Mouse (Mus musculus) neutrophil, adult 59 days (primary cell): Measurements from ENCODE around the gene Olfr1033. TPM values are rescaled to one million over a fixed set of nuclear protein-coding genes. Genes with fewer than 3 reads are reported as not detected.

Experiments
- total RNA-seq, 2 experiments: library from RNA; stranded (reverse); gene quantifications; 1 replicate in 1 of 2; 2 replicates in 1 of 2; pipeline ENCODE4 v1.2.4; 2023

Olfr1033 gene
- not detected for total RNA-seq

GRCm38 (mm10) chr2:86020406-86020805, at the start of gene Olfr1033:
Gene Olfr1033 (plus strand): TSS chr2:86020633.

DNA sequence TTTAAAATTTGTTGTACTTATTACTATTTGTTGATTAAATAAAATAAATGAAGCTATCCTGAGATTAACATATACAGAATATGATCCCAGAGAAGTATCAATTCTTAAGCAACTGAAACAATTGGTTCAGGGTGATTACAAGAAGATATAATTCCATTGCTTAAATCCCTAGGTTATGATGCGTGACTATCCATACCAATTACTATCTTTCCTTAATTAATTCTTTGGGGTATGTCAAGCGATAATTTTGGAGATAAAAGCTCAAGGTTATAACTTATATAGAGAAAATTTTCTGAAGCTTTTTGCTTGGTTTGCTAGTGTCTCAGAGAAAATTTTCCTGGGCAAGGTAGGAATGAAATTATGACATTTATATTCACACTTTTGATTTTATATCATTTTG, 46.8 kb upstream of the Olfr1033 start, which contains the start of gene Olfr1029:
Olfr1029 (plus strand) TSS at position 301 of the 400 bp plus-strand sequence.

GRCm38 (mm10) chr2:85978976-85979375, 41.5 kb upstream of the Olfr1033 start, which contains the start of gene Olfr1030:
Gene Olfr1030 (plus strand): TSS chr2:85979276.

GRCm38 (mm10) chr2:85990004-85990403, 30.4 kb upstream of the Olfr1033 start, which contains the start of gene Olfr1031:
Gene Olfr1031 (plus strand): TSS chr2:85990304.

GRCm38 (mm10) chr2:86005240-86005639, 15.2 kb upstream of the Olfr1033 start, which contains the start of gene Olfr1032:
Gene Olfr1032 (plus strand): TSS chr2:86005540.

DNA sequence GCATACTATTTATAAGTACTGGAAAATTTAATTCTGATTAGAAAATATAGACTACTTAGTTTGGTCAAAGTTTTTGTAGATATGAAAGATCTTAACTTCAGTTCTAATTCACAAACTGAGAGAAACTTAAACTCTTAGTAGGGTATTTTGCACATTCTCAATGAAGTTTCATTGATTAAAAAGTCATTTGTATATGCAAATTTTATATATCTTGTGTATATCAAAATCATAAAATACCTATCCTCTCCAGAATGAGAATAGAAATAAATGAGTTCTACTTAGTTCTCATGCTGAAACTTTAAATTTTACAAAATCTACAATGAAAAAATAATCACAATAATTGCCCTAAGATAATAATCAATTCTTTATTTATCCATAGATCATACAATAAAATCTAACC, 25.1 kb downstream of the Olfr1033 start, which contains the start of gene Olfr1034:
Olfr1034 (plus strand) TSS at position 301 of the 400 bp plus-strand sequence.

GRCm38 (mm10) chr2:86073692-86074091, 53.3 kb downstream of the Olfr1033 start, which contains the start of gene Olfr1036:
Gene Olfr1036 (plus strand): TSS chr2:86073992.

DNA sequence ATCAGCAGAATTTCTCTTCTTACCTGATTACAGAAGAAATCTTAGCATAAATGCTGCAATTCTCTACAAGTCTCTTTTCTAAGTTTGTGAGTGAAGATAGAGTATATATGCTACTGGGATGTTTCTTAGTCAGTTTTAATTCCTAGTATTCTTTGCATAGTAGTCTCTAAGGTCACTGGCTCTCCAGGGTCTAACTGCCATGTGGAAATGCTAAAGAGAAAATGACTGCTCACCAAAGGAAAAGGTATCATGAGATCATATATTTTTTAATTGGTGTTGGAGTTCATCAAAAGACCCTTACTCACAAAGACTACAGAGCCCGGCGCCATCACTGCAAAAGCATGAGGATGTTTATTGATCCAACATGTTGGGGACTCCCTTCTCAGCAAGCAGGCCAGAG, 66.9 kb downstream of the Olfr1033 start, which contains the start of gene Olfr1037:
Olfr1037 (minus strand) TSS at position 101 of the 400 bp plus-strand sequence.

Other genes starting within 250 kb of the Olfr1033 start
- gene Olfr1014, start 247.9 kb upstream of the Olfr1033 start, total RNA-seq, result not detected
- gene Olfr1015, start 238.6 kb upstream of the Olfr1033 start, total RNA-seq, result not detected
- not detected for gene Olfr1016, start 218.1 kb upstream of the Olfr1033 start, total RNA-seq
- gene Olfr1018, start 202.2 kb upstream of the Olfr1033 start, total RNA-seq, result not detected
- gene Olfr1019, start 175.2 kb upstream of the Olfr1033 start, total RNA-seq, result not detected
- not detected for gene Olfr1020, start 173.6 kb upstream of the Olfr1033 start, total RNA-seq
- gene Olfr1022, start 152.0 kb upstream of the Olfr1033 start, total RNA-seq, result not detected
- not detected for gene Olfr1023, start 135.0 kb upstream of the Olfr1033 start, total RNA-seq
- gene Olfr1024, start 115.6 kb upstream of the Olfr1033 start, total RNA-seq, result not detected
- not detected for gene Olfr1025-ps1, start 105.4 kb upstream of the Olfr1033 start, total RNA-seq
- gene Olfr1026, start 99.1 kb upstream of the Olfr1033 start, total RNA-seq, result not detected
- not detected for gene Olfr1028, start 70.2 kb upstream of the Olfr1033 start, total RNA-seq
- not detected for gene Olfr1029, start 46.7 kb upstream of the Olfr1033 start, total RNA-seq
- gene Olfr1030, start 41.4 kb upstream of the Olfr1033 start, total RNA-seq, result not detected
- gene Olfr1031, start 30.3 kb upstream of the Olfr1033 start, total RNA-seq, result not detected
- gene Olfr1032, start 15.1 kb upstream of the Olfr1033 start, total RNA-seq, result not detected
- gene Olfr1034, start 25.2 kb downstream of the Olfr1033 start, total RNA-seq, result not detected
- gene Olfr1036, start 53.4 kb downstream of the Olfr1033 start, total RNA-seq, result not detected
- gene Olfr1037, start 66.8 kb downstream of the Olfr1033 start, total RNA-seq, result not detected
- gene Olfr1039, start 115.3 kb downstream of the Olfr1033 start, total RNA-seq, result not detected
- not detected for gene Olfr1040, start 126.1 kb downstream of the Olfr1033 start, total RNA-seq
- not detected for gene Olfr1042, start 141.2 kb downstream of the Olfr1033 start, total RNA-seq
- gene Olfr1043, start 146.9 kb downstream of the Olfr1033 start, total RNA-seq, result not detected
- gene Olfr1044, start 157.2 kb downstream of the Olfr1033 start, total RNA-seq, result not detected
- gene Olfr52, start 165.1 kb downstream of the Olfr1033 start, total RNA-seq, result not detected
- not detected for gene Olfr1045, start 182.4 kb downstream of the Olfr1033 start, total RNA-seq
- not detected for gene Olfr1046, start 198.7 kb downstream of the Olfr1033 start, total RNA-seq
- not detected for gene Olfr1047, start 210.8 kb downstream of the Olfr1033 start, total RNA-seq
- not detected for gene Olfr1048, start 219.7 kb downstream of the Olfr1033 start, total RNA-seq
- not detected for gene Olfr1049, start 237.7 kb downstream of the Olfr1033 start, total RNA-seq